Mouse (Mus musculus): ENCODE measurements around the gene Lao1.
"Not testable (repeated sequence)": the region's sequence is repeated elsewhere in the genome, so short reads cannot be mapped to it uniquely, and the experiment has no call there.

Lao1 gene

DNA sequence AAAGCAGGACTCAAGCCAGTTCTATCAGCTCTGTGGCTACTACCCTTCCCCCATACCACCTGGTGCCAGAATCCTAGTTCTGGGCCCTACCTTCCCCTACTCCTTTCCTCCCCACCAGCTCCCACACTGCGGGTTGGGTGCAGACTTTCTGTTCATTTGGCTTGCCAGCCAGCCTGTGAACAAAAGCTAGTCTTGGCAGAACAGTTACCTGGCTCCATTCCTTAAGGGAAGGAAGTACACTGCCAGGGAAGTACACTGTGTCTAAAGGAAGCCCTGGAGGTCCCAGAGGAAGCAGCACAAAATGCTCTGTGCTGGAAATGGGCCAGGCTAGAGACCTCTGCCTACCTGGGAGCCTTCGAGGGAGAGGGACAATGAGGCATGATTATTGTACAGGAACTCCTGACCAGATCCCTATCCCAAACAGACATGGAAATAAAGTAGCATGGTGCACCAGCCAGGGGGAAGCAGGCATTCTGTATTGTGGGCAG, at the start of gene Lao1:
Gene Lao1, plus strand, starts transcription at position 438 of the 488 bp plus-strand sequence.
- no peak for DNase-seq

DNA sequence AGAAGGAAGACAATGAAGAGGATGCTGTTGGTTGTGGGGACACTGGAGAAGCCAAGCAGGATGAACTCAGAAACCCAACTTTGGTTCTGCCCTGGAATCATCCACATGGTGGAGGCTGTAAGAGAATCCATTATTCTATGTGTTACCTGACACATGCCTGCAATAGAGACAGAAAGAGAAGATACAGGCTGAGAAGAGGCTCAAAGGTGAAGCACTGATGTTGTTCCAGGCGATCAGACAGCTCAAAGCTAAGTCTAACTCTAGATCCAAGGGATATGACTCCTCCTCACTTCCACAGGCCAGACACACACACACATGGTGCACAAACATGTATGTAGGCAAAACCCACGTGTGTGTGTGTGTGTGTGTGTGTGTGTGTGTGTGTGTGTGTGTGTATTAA, 44.0 kb upstream of the Lao1 start, which contains the start of gene Olfr1329:
Gene Olfr1329, minus strand, starts transcription at position 101 of the 400 bp plus-strand sequence.
- not testable (repeated sequence) for DNase-seq

DNA sequence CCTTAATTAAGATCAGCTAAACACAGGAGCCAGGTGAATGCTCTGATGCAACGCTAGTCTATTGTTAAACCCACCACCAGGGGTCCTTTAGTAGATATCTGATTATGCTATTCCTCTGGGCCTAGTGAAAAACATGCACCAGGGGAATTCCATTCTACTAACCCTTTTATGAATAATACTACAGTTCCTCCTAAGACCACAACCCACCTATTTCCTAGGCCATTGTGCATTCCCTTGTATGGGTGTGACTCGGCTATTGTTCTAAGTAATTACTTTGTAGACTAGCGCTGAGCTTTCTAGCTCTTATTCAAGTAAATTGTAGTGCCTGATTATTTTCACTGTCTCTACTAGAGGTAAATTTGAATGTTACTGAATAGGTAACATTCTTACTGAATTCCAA, 30.1 kb upstream of the Lao1 start:
- DNase-seq, result not testable (repeated sequence)

DNA sequence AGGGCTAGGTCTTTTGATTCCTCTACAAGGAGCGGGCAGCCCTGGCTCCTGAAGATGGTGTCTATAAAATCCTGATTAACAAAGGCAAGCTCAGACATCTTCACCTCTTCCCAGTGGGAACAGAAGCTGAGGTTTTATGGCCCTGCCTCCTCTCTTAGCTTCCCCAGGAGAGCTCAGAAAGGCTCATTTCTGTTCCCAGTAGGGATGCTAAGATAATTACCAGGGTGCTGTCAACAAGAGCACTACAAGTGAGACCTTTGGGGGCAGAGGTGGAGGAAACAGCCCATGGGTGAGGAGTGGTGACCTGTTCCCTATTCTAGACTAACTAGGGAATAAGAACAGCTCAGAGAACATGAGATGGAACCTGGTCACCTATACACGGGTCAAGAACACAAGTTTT, 22.9 kb upstream of the Lao1 start, which contains the start of gene Olfr1328:
Gene Olfr1328, minus strand, starts transcription at position 101 of the 400 bp plus-strand sequence.
- DNase-seq, result no peak

DNA sequence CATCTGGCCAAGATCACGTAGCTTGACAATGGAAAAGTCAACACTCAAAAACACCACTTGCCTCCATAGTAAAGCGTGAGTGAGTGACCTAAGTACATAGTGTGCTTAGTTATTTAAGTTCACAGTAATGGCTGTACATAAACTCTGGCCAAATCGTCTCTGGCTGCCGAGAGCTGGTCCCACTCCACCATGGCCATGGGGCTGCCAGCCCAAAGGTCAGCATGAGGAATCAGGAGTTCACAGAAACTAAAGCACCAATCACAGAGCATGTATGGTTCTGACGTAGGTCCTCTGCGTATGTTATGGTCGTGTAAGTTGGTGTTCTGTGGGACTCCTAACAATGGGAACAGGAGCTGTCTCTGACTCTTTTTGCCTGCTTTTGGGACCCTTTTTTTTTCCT, 2.6 kb upstream of the Lao1 start:
- no peak for DNase-seq

DNA sequence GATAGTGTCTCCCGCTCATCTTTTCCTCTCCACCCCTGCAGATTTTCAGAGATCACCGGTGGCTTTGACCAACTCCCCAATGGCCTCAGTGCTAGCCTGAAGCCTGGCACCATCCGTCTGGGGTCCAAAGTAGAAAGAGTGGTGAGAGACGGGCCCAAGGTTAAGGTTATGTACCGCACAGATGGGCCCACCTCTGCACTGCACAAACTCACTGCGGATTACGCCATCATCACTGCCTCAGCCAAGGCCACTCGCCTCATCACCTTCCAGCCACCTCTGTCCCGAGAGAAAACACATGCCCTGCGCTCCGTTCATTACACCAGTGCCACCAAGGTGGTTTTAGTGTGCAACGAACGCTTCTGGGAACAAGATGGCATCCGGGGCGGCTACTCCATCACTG, 6.3 kb downstream of the Lao1 start:
- DNase-seq, result no peak

DNA sequence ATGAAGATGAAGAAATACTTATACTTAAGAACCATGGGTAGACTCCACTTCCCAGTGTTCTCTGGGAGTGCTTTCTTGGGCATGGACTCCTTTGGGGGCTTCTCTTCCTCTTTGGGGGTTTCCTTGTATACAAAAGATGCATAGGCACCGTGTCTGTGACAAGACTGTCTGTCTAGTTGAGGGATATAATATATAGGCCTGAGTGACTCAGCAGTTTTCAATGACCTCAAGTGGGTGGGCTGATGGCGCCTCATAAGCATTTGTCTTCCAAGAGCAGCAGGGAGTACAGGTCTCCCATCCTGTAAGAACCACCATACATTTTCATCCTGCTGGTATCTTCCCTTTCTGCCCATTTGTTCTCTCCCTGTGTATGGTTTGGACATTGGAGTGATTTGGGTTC, 11.9 kb downstream of the Lao1 start:
- DNase-seq, result no peak

DNA sequence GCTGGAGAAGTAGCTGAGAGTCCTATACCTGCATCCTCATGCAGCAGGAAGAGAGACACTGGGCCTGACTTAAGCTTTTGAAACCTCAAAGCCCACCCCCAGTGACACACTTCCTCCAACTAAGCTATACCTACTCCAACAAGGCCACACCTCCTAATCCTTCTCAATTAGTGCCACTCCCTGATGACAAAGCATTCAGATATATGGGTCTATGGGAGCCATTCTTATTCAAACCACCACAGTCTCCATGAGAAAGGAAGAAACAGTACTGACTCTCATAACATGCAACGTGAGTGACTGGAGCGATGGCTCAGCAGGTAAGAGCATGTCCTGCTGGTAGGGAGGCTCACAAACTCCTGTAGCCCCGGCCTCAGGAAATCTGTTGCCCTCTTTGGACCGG, 23.9 kb downstream of the Lao1 start:
- DNase-seq, result no peak

DNA sequence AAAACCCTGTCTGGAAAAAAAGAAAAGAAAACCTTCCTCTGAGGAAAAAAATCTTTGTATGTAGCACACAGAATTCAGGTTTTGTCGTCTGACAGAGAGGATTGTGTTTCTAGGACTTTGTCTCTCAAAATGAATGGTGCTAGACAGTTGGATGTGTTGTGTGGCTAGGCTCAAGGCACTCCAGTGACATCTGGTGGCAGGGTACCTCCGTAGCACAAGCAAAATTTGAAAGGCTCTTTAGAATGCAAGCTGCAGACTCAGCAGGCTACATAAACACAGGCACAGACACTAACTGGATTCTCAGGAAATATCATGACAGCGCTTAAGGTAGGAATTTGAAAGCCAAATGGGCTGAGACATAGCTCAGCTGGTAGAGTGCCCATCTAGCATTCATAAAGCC, 27.2 kb downstream of the Lao1 start:
- no peak for DNase-seq

DNA sequence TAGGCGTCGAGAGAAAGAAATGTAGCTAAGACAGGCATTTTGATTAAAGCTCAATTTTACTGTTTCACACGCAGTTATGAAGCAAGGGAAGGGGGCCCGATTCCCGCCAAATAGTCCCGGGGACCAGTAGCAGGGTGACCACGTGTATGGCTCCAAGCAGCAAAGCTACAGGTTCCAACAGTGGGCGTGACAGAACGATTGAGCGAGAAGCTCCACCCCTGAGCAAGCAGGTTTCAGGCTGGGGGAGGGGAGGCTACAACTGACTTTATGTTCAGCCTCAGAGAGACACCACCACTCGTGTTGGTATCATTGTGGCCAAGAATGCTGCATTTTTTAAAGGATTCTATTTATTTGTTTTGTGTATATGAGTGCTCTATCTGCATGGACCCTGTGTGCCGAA, 28.0 kb downstream of the Lao1 start:
- DNase-seq, result no peak

DNA sequence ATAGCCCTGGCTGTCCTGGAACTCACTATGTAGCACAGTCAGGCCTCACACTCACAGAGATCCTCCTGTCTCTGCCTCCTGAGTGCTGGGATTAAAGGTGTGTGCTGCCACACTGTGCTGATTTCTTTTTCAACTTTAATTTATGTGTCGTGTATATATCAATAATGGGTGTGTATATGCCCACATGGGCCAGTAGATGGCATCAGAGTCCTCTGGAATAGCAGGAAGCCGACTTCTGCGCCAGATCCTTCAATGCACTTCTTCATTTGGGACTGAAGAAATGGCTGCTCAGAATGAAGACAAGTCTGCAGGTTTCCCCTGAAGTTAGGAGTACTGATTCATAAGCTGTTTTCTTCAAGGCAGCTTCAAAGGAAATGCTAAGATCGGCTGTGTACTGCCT, 30.4 kb downstream of the Lao1 start:
- DNase-seq, result no peak

DNA sequence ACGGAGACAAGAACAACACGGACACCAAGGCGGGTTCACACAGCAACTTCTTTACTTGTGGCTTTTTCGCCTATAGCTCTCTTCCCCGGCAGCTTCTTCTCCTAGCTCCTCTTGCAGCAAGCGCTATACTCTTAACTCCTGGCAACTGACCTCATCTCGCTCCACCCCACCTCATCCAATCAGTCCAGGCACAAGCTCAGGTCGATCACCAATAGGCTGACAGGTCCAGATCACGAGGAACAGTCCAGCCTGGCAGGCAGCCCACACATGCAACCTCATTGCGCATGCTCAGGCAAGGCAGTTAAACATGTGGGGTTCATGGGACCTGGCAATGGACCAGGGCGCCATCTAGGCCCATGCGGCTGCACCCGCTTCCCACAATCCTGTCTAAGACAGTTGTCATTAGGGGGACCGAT, 35.8 kb downstream of the Lao1 start:
- DNase-seq, result no peak

DNA sequence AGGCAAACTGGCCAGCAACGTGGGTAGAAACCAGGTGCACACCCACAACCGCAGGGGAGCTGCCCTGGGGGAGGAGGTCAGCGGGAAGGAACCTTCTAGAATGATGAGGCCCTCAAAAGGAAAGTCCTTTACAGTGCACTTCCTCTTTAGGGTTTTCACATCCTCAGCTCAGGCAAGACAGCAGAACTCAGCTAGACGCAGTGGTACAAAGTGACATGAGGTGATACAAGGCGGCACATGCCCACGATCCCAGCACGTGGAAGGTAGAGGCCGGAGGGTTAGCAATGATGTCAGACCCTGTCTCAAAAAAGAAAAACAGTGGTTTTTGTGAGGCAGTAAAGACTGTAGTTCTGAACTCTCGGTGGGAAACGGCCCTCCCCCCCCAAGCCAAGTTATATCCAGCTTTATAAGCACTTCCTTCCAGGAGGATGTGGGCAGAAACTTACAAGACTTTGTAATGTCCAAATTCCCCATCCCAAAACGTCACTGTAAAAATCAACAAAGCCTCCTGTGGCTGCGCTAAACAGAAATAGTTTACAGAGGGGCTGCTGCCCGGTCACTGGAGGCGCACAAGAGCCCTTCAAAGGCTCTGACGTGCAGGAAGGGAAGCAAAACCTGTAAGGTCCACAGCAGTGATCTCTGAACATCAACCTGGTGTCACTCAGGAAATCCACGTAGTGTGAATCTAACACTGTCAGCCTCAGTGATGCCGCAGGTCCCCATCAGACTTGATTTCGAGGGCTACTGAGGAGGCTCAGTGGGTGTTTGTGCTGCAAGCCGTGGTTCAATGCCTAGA, 38.5 kb downstream of the Lao1 start:
- DNase-seq, result no peak

DNA sequence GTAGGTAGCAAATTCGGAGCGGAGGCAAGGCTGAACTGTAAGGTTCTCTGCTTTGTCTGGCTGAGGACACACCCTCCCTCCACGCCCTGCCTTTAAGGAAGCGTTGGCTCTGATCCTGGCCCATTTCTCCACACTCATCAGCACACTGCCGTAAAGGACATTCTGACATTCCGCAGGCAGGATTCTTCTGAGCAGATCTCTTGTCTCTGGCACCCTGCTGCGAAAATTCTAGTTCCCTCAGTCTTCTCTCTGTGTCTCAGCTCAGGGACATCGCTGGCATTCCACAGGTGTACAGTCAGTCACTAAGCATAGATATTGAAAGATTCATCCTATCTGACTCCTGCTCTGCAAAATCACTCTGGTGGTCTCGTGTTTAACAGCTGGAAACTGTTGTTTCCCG, 40.3 kb downstream of the Lao1 start:
- no peak for DNase-seq

DNA sequence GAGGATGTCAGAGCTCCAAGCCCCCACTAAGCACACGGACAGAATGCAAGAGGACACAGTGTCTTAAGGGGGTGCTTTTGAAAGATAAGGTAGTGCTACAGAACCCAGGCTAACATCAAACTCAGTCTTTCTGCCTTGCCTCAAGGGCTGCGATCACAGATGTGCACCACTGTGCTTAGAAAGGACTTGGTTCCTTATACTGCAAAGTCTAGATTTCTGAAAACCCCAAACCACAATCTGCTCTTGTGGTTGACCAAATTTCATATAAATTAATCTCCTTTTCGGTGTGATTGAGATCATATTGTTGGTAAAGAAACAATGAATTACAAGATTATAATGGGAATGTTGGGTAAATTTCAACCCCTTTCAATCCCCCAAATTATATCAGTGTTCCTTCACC, 41.1 kb downstream of the Lao1 start:
- no peak for DNase-seq

DNA sequence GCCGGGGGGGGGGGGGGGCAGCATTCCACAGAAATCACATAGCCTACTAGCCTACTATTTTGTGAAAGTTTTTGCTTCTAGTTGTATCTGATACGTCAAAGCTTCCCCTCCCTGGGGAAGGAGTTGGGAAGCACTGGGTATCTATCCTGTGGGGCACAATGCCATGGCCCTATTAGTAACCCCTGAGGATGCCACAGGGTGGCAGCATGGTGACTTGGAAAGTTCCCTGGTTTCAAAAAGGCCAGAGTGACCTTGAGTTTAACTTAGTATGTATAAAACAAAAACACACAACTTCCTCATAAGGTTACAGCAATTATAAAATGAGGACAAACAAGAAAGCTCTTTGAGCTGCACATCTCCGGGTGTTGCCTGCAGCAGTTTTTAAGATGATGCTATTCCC, 42.8 kb downstream of the Lao1 start:
- no peak for DNase-seq

DNA sequence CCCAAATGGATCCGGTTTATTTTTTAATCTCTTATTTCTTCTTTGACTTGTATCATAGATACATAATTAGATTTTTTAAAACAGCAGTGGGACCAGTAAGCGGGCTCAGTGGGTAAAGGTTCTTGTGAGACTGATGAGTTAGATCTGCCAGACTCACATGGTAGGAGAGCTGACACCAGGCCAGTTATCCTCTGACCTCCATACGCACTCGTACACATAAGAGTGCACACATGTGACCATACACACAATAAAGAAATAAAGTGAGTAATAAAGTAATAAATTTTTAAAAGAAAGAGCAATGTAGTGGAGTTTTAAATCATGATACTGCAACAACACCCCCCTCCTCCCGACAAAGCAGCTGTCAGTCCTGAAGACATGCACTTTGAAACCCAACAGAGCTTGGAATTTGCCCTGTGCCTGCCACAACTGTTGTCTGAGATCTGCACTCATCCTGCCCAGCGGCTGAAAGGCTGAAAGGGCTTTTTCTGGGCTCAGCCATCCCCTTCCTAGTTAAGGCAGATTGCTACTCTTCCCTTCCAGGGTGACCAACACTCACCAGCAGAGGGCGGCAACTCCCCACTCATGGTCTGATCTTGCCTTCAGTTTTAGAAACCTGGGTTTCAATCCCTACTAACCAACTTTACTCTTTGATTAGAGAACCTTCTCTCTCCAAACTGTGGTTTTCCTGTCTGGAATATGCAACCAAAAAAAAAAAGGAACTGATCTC, 43.4 kb downstream of the Lao1 start:
- DNase-seq, result peak; percentile 99

DNA sequence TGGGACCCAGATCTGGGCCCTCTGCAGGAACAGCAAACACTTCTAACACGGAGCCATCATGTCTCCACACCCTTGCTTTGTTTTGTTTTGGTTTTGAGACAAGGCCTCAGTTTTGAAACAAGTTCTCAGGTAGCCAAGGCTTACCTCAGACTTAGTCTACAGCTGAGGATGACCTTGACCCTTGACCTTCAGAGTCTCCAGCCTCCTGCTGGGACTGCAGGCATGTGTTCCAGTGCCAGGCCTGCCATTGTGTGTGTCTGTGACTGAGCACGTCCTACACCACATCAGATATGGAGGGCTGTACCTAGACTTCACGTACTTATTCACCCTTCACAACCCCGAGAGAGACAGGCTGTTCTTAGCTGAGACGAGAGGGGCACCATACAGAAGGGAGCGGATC, 46.2 kb downstream of the Lao1 start:
- no peak for DNase-seq

DNA sequence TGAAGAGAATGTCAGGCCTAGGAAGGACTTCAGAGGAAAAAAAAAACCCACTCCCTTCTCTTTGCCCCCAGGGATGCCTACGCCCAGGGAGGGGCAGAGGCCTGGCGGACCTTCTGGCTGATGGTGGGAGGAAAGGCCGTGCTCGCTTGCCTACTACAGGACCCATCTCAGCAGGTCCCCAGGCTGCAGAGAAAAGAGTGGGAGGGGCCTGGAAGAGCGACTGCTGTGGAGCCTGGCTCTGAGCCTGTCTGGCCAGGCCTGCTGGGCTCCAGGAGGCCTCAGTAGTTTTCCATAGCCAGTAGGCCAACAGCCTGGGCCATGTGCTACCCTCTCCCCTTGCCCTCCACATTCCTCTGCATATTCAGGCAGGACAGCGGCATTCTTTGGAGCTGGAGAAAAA, 47.1 kb downstream of the Lao1 start:
- DNase-seq, result no peak

DNA sequence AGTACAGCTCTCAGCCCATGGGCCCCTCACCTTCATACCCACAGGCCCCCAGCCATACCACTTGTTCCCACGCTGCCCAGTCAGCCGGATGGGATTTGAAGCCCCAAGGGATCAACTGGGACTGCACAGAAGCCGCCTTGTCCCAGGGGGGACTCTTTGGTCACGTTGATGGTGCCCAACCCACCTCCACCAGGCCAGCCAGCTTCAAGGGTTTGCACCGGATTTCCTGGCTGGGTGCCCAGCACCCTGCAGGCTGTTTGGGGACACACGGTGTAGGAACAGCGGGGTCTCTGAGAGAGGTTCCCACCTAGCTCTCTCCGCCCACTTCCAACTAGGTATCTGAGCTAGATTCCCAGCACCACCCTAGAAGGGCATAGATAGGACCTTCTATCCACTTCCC, 48.4 kb downstream of the Lao1 start:
- DNase-seq, result no peak

DNA sequence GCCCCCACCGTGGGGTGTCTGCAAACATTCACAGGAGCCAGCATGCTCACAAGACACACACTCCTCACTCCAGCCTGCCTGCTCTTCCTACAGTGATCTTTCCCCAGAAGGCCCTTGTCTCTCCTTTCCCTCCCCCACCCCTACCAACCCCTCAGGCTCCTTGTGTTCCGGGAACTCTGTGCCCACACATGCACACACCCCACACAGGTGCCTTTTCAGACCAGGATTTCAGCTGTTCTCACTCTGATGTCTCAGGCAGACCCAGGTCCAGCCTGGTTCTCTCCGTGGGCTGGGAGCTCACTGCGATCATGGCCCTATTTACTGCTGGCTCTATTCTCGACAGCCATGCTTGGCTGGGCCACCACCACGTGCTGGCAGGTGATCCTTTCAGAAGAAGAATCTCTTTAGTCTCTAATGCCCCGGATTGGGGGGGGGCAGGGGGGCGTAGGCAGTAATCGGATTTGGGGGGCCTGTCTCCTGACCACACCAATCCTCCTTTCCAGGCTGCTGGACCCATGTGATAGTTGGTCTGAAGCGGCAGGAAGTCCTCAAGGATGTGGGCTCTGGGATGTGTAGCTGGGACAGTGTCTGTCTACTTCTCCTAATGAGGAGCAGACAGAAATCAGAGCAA, 49.8 kb downstream of the Lao1 start:
- no peak for DNase-seq

DNA sequence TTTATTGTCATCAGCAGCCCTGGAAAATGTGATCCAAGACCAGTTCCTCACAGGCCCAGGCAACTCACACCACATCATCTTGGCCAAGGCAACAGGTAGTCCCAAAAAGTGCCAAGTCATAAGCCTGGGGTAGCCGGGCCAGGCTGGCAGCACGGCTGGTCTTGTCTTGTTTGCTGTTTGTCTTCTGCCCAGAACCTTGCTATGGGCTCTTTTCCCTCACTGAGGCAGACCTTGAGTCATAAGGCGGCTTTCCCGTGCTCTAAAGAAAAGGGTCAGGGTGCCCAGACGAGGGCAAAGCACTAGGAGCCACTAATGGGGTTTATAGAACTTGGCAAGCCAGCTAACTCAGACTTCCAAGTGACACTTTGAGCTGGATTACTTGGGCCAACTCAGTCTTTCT, 51.7 kb downstream of the Lao1 start:
- no peak for DNase-seq

DNA sequence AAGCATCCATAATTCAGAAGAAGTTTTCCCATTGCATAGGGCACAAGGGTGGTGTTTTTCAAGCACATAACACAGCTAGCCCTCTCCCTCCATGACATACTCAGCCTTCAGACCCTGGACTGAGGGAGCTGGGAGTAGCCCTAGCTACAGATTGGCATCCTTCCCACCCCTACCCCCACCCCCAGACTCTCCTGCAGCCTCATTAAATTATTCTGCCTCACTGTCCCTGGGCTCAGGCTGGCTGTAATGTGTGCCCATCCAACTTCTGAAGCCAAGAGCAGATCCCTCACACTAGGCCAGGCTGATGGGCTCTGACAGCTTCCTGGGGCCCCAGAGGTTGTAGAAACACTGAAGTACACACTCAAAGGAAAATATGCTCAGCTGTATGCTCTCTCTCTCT, 53.6 kb downstream of the Lao1 start:
- no peak for DNase-seq

DNA sequence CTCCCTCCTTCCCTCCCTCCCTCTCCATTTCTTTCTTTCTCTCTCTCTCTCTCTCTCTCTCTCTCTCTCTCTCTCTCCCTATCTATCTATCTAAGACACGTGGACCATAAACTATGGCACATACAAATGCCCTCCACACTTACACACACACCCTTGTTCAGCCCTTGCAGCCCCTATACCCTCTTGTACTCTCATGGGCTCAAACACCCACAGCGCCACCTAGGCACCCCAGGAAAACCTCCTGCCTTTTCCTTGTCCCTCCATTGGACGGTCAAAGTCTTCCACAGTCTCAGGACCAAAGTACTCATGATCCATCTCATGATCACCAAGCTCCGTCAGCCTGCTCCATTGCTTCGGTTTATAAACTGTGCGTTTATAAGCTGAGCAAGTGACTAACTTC, 54.2 kb downstream of the Lao1 start:
- no peak for DNase-seq

Measured in right cerebral cortex, postnatal 4 days (tissue).